Mouse (Mus musculus) layer of hippocampus, postnatal 14 days (tissue): ENCODE results near the gene Aspscr1. TPM values are rescaled to one million over a fixed set of nuclear protein-coding genes. Genes with fewer than 3 reads are reported as not detected.
"Not testable (repeated sequence)": the region's sequence is repeated elsewhere in the genome, so short reads cannot be mapped to it uniquely, and the experiment has no call there.

Experiments used
- DNase-seq, 2 experiments: peaks; one replicate each; pipeline ENCODE4 v3.0.0; 2021 to 2022; ENCODE audit warnings: low spot score in 2 of 2, mixed read lengths in 1 of 2
- total RNA-seq, 2 experiments: library from RNA; stranded (reverse); gene quantifications; 2 replicates each; pipeline ENCODE4 v1.2.3; 2021

Aspscr1 gene
- total RNA-seq, 2 experiments from 2014 or later, result 54.2 to 58.9 TPM

DNA sequence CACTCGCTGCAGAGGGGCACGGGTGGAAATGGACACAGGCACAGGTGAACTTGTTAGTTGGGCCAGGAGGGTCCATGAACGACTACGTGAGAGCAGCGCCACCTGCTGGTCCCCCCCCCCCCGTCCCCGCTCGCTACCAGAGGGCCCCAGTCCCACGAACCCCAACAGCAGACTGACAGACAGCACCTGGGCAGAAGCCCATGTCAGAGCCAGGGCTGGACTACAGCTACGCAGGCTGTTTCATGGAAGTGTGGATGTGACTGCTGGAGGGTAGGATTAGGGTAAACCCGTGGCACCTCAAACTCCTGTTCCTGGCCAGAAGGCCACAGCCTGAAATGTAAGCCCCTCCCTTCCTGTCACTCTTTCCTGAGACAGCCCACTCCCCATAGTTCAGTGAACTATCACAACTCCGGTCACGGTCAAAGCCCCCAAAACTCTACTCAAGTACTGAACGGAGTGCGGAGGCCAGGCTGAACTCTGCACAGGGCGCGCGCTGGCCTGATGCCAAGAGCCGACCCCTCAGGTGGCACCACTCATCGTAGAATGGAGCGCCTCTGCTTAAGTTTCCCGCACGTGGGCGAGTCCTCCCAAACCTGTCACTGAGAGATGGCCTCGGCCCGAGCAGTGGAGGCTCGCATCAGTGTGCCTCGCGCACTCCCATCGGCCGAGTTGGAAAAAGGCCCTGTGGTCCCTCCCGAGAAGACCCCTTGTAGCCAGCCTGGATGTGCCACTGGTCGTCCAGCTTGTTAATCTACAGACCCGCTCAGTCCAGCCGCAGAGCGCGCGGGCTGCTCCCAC, 40.2 kb downstream of the Aspscr1 start:
- peak in 1 of 2 experiments; percentile 56 for DNase-seq

DNA sequence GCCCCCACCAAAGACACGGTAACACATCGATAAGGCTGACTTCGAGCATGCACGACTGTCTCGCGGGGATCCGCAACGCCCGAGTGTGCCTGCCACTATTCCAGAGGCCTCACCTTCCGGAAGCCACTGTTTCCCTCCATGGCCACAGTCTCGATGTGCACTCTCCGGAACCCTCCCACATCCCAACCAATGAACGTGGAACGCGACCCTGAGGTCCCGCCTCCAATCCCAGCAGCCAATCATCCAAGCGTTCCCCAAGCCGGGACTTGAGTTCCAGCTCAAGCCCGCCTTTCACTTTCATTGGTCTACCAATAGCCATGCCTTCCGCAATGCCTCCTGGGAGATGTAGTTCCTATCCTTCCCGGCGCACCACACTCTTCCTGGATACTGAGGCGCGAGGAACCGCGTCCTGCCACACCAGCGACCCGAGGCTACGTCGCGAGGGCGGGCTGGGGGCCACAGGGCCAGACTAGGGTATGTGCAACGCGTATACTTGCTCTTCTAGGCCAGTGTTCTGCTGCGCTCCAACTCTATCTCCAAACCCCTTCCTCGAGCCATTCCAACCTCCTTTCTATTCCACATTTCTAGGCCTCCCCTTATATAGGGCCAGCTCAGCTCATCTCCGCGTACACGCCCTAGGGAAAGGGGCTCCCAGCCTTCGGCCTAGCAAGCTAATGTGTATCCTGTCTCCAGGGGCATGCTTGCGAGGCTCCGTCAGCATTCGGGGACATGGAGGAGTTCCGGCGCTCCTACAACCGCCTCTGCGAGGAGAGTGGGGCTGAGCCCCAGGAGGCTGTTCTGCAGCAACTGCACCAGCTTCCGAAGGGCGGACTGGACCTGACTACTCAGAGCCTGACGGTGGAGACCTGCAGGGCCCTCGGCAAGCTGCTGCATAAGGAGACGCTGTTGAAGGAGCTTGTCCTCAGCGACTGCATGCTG, 41.1 kb downstream of the Aspscr1 start, which contains the start of the genes Cenpx and Lrrc45:
Gene Cenpx (minus strand): TSS at position 159 of the 939 bp plus-strand sequence.
Gene Lrrc45 (plus strand): TSS at position 346 of the 939 bp plus-strand sequence.
- DNase-seq, result peak; percentile 95 to 99

DNA sequence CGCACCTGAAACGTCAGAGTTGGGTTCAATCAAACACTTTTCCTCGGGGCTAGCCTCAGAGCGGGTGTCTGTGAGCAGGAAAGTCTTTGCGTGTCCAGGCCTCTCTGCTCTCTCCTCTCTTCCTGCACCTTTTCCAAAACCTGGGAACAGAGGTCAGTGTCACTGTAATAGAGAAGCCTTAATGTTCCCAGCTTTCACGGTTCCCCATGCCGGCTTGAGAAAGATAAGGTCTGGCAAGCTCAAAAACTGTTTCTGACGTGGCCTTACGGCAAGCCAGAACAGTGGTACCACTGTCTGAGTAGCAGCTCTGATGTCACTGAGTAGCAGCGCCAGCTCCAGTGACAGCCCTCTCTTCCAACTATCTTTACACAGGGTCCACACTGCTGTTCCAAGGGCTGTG, 41.8 kb downstream of the Aspscr1 start:
- no peak for DNase-seq

DNA sequence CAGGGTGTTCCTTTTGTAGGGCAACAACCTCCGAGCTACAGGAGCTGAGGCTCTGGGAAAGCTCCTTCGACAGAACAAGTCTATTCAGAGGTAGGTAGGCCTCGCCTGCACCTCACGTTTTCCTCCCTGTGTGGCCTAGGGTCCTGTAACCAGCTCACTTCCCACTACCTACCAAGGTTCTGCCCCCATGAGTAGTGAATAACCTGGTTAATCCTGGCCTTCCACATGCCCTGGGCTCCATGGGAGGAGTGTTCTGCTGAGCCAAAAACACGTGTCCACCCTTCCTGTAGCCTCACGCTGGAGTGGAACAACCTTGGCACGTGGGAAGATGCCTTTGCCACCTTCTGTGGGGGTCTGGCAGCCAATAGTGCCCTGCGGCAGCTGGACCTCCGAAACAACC, 42.4 kb downstream of the Aspscr1 start:
- DNase-seq, result no peak

DNA sequence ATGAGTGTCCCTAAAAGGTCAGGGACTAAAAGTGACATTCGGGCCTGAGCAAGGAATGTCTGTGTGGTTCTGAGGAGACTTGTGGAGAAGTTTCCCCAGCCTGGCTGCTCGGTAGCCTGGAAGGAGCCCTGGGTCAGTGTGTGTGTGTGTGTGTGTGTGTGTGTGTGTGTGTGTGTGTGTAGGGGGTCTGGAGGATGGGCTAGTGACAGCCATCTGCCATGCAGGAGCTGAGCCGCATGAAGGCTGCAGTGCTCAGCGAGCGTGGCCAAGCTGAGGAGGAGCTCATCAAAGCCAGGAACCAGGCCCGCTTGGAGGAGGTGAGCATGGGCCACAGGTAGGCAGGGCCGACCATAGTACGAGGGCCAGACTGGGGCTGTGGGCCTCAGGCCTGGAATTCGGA, 46.5 kb downstream of the Aspscr1 start:
- no peak for DNase-seq

DNA sequence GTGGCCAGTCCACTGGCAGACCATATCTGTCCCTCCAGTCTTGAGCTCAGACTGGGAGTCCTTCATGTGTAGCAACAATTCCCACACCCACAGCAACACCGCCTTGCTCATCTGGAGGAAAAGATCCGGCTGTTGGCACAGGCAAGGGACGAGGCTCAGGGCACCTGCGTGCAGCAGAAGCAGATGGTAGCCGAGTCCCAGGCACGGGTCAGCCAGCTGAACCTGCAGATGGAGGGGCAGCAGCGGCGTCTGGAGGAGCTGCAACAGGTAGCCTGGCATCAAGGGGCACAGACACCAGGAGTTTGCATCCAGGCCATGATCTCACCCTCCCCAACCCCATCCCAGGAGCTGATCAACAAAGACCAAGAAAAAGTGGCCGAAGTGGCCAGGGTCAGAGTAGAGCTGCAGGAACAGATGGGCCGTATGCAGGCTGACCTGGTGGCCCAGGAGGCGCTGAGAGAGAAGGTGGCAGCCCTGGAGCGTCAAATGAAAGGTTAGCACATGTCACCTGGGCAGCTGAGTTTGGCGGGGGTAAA, 47.1 kb downstream of the Aspscr1 start:
- no peak for DNase-seq

DNA sequence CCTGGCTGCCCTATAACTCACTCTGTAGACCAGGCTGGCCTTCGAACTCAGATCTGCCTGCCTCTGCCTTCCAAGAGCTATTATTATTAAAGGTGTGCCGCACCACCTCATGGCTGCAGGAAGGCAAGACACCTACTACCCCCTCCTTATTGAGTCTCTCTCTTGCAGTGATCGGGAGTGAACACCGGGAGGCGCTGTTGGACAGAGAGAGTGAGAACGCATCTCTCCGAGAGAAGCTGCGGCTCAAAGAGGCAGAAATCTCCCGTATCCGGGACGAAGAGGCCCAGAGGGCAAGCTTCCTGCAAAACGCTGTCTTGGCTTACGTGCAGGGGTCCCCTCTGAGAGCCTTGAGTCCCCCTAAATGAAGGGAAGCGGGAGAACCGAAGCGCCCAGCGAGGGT, 47.7 kb downstream of the Aspscr1 start:
- peak; percentile 91 to 94 for DNase-seq

DNA sequence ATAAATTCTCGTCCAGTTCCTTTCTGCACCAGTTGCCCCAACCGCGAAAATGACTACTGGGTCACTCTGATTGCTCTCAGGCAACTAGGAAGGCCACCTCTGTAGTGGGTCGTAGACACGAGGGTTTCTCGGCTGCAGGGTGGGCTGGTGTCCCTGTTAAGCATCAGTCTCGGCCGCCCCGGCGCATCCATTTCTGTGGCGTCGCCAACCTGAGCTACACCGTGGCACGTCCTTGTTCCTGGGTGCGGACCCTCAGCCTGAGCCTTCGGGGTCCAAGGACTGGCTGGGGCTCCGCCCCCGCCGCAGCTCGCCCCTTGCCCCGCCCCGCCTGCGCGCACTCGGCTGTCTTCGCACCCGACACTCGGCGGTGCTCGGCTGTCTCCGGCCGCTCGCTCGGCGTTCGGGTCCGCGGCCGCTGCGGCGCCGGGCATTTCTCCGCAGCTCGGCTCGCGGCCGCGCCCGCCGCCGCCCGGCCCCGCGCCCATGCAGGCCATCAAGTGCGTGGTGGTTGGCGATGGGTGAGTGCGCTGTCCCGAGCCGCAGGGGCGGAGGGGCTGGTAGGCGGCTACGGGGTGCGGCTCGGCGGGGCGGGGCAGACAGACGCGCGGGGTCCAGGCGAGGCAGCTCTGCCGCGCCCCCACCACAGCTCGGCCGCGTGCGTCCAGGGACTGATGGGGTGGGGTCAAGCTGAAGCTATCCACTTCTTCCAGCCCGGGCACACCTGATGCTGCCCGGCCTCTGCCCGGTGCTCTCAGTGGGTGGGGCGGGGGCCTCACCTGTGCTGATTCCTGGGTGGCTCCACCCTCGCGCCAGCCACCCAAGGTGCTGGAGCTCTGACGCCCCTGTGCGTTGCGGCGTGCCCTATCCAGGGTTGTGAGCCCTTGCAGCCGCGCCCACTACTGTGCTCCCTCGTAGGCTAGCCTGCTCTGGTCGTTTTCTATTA, 48.6 kb downstream of the Aspscr1 start, which contains the start of gene Rac3:
Gene Rac3 (plus strand): TSS at position 347 of the 943 bp plus-strand sequence.
- peak; percentile 70 for DNase-seq

DNA sequence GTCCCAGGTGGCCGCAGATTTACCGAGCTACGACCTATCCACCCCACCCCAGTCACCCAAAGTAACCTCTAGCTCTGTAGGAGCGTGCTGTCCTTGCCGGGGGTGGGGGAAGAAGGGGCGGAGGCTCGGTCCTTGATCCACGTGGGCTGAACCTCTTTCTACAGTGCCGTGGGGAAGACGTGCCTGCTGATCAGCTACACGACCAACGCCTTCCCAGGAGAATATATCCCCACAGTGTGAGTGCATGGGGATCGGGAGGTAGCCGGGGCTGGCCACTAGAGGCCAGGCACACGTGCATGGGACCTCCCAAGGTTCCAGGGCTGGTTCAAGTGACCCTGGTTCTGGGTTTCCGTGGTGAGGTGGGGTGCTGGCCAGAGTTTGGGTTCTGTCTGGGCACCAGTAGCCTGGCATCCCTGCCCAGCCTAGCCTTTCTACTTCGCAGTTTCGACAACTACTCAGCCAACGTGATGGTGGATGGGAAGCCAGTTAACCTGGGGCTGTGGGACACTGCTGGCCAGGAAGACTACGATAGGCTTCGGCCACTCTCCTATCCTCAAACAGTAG, 49.4 kb downstream of the Aspscr1 start:
- no peak for DNase-seq

DNA sequence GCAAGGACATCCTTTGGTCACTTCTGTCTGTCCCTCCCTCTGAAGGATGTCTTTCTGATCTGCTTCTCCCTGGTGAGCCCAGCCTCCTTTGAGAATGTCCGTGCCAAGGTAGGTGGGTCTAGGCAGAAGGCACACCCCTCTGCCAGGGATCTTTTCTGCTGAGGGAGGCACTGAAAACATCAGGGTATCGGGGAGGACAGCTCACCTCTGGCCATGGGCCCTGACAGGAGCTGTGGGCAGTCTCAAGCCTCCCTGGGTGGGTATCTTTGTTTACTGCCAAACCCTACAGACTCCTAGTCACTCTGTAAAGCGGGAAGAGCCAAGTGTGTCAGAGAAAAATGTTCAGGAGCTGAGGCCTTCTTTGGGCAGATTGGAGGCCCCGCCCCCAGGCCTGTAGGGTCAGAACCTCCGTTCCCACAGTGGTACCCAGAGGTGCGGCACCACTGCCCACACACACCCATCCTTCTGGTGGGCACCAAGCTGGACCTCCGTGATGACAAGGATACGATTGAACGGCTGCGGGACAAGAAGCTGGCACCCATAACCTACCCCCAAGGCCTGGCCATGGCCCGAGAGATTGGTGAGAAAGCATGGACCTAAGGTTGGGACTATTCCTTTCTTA, 50.1 kb downstream of the Aspscr1 start:
- DNase-seq, result no peak

DNA sequence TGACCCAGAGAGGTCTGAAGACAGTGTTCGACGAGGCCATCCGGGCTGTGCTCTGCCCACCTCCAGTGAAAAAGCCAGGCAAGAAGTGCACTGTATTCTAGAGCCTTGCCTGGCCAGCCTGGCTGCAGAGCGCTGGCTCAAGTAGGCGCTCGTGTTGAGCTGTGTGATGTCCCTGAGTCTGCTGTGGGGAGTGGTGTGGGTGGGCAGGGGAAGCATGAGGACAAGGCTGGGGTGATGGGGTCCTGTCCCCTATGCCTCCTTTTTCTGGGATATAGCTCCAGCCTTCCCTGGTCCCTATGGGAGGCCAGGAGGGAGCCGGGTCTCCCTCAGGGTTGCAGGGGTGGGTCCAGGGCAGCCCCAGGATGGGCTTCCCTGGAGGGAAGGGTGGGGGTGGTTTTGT, 50.7 kb downstream of the Aspscr1 start:
- DNase-seq, result no peak

DNA sequence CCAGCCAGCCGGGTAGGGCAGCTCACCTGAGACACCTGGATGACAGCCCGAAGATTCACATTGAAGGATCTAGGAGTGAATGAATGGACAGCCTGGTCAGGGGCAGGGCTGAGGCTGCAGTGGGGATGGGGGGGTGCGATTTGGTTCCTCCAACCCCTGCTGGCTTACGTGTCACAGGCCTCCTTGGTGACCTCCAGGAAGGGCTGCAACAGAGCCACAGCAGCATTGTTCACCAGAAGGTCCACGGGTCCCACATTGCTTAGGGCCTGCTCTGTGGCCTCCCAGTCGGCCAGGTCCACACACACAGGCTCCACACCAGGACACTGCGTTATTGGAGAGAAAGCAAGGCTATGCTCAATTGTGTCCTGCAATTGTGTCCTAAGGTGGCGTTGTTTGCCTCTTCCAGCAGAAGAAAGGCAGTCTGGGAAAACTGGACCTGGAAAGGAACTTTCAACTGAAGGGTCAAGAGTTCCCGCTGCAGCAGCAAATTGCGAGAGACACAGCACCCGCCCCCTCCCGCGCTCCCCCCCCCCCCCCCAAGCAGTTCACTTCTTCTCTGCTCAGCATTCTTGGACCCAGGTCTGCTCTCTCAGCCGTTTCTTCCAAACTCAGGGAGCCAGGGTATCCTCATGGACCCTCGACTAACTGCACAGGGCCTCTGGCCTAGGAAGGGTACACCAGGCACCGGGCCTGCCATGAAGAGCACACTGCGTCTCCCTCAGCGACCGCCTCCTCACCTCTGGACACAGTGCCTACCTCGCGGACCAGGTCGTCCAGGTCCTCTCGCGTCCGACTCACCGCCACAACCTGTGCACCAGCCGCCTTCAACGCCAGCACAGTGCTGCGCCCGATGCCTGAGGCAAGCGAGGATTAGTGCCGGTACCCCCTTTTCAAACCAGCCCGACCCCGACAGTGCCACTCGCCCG, 53.7 kb downstream of the Aspscr1 start:
- no peak for DNase-seq

DNA sequence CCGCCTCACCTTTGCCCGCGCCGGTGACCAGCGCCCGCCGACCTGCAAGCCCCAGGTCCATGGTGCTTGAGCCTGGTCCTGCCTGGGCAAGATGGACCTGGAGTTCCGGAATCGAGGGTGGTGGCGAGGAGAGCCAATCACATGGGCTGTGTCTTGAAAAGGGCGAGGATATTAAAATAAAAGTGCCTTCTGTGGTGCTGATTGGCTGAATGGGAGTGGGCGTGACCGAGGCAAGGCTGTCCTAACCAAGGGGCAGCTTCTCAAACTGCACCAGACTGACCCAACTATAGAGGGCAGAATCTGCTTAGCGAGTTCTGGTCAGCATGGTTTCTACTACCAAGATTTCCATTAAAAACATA, 54.4 kb downstream of the Aspscr1 start, which contains the start of gene Dcxr:
Gene Dcxr (minus strand): TSS at position 113 of the 359 bp plus-strand sequence.
- DNase-seq, result peak; percentile 68 to 86

DNA sequence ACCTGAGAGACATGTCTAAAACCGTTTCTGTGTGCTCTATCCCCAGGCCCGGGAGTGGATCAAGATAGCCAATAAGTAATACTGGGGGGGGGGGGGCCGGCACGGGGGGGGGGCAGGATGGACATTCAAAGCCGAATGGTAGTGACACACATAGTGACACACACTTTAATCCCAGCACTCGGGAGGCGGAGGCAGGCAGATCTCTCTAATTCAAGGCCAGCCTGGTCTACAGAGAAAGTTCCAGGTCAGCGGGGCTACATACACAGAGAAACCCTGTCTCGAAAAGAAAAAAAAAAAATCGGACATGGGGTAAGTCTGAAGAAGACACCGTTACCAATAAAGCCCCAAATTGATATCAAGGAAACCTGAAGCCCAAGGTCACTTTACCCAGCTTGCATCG, 54.8 kb downstream of the Aspscr1 start:
- DNase-seq, result no peak

DNA sequence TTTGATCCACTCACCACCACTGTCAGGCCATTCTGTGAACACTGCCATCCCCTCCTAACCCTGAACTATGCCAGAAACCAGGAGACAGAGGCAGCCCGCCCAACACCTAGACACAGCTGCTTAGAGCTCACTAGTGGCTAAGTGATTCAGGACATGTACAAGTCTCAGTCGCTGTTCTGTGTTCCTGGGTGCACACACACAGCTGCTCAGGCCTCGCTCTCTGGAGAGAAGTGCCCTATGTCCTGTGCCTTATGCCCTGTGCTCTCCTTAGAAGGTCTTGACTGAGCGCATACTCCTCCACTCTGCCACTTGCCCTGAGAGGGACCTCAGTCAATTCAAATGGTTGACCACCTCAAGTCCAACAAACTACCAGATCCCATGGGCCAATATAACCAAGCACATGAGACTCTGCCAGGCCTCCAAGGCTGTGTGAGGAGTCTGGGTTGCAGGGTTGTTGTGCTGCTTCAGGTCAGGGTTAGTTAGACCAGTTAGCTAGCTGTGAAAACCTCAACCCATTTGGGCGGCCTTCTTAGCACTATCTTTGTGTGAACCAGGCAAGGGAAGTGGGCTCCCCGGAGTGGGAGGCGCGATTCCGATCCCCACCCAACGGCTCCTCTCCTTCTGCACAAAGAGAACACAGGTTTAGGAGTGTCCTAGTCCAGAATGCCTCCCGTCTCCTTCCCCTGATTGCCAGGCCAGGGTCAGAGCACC, 55.9 kb downstream of the Aspscr1 start:
- no peak for DNase-seq

DNA sequence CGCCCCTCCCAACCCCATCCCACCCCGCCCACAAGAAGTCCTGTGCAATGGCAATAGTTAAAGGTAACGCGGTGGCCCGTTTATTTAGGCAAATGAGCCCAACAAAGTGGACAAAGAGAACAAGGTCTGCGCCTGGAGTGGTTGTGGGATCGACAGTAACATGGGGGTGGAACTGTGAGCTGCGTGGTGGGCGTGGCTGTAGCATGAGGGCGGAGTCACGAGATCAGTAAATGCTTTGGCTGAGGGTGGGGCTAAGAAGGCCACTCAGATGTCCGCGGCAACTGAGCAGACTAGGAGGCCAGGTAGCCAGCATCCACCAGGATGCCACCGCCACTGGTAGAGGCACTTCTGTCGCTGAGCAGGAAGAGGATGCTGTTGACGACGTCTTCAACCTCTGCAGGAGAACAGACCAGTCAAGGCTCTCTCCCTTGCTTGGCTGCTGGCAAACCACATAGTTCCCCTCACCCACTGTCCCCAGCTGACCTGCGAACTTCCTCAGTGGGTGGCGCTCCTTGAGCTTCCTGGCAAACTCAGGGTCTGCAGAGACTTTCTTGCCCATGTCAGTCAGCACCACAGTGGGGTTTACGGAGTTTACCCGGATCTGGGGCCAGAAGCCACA, 56.8 kb downstream of the Aspscr1 start:
- not testable (repeated sequence) for DNase-seq

DNA sequence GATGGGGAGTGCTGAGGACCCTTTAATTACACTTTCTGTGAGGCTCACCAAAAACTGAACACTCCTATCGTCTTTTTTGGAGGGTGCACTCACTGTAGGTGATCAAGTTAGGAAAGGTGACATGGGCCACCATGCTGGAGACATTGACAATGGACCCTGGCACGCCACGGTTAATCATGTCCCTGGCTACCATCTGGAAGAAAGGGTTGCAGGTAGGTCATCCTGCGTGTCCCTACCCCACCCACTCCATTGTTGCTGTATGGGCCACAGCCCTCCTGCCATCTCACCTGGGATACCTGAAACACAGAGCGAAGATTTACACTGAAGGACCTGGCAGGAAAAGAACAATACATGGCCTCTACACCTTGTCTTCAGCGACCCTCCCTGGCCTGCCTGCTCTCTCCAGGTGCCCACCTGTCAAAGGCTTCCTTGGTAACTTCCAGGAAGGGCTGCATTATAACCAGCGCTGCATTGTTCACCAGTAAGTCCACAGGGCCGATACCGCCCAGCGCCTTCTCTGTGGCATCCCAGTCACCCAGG, 57.6 kb downstream of the Aspscr1 start:
- DNase-seq, result no peak
